Mouse (Mus musculus) ES-CJ7 (cell line): ENCODE measurements around the gene Duox2.

Experiments
- DNase-seq: peaks from one replicate; pipeline ENCODE4 v3.0.0; 2011; ENCODE audit warnings: low read depth, low spot score

Gene Duox2

DNA sequence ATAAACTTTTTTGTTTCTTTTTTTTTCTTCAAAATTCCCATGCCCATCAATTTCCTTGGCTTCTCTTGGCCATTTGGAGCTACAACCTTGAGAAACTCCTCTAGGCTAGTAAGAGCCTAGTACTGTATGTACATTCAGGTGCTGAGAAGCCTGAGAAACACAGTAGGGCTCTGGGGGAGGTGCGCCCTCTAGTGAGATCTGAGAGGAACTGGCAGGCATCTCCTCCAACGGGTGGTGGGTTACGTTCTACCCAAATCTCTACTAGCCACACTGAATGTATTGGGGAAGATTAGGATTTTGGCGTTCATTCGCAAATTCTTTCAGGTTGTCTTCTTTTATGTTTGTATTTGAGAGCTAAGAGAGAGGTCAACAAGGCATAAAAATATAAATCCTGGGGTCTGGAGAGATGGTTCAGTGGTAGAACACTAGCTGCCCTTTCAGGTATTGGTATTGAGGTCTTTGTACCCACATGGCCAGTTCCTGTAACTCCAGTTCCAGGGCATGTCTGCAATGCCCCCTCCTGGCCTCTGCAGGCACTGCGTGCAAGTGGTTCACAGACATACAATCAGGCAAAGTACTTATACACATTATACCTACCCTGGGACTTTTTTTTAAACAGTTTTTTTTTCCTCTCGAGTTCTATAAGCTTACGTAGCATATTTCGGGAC lies 4.5 kb upstream of the Duox2 start:
- DNase-seq: peak; percentile 94

DNA sequence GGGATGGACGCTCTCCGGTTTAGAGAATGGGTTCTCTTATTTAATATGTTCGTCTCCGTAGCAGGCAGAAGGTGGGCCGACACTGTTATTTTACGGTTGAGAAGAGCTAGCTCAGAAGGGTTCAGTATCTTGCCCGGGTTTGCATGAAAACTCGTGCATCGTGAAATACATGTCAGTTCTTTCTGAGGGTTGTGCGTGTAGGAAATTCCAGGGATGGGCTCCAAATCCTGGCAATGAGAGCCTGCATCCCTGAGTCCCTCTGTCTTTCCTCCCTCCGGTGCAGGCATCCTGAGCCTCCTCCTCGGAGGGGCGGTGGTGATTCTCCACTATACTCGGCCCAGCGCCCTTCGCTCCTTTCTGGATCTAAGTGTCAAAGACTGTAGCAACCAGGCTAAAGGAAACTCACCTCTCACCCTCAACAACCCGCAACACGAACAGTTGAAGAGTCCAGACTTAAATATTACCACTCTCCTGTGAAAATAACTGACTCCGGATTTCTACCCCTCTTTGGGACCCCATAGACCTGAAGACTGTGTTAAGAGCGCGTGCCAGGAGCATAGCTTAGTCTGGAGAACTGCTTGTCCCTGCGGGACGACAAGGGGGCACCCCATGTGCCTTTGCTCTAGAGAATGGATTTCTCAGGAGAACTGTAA lies 3.8 kb upstream of the Duox2 start:
- no peak for DNase-seq

DNA sequence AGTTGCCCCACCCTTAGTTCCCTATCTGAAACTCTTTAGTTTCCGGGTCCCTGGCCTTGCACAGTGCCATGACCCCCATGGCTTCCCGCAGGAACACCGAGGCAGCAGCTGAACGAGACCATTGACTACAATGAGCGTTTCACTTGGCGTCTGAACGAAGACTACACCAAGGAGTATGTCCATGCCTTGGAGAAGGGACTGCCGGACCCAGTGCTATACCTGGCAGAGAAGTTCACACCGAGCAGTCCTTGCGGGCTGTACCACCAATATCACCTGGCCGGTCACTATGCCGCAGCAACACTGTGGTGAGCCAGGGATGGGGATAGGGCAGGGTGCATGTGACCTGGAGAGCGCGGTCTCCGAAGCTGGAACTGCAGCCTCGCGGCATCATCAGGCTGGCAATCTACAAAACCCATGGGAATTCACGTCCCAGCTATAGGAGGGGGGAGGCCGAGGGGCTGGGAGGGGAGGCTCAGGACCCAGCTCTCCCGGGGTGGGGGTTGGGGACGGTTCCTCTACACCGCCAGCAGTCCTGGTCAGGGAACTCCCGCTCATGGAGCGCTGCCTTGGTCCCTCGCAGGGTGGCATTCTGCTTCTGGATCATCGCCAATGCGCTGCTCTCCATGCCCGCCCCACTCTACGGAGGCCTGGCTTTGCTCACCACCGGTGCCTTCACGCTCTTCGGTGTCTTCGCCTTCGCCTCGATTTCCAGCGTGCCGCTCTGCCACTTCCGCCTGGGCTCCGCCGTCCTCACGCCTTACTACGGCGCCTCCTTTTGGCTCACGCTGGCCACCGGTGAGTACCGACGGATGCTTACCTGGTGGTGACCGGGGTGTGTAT lies 3.1 kb upstream of the Duox2 start:
- DNase-seq: no peak

DNA sequence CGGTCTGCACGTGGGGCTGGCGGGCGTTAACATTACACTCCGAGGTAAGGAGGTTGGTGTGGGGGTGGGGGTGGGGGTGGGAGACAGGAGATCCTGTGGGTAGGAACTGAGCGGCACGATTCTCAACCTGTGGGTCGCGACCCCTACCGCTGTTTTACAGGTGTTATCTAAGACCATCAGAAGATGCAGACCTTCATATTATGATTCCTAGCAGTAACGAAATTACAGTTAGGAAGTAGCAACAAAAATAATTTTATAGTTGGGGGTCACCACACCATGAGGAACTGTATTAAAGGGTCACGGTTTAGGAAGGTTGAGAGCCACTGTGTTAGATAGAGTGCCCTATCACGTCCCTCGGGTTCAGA lies 2.4 kb upstream of the Duox2 start:
- no peak for DNase-seq

DNA sequence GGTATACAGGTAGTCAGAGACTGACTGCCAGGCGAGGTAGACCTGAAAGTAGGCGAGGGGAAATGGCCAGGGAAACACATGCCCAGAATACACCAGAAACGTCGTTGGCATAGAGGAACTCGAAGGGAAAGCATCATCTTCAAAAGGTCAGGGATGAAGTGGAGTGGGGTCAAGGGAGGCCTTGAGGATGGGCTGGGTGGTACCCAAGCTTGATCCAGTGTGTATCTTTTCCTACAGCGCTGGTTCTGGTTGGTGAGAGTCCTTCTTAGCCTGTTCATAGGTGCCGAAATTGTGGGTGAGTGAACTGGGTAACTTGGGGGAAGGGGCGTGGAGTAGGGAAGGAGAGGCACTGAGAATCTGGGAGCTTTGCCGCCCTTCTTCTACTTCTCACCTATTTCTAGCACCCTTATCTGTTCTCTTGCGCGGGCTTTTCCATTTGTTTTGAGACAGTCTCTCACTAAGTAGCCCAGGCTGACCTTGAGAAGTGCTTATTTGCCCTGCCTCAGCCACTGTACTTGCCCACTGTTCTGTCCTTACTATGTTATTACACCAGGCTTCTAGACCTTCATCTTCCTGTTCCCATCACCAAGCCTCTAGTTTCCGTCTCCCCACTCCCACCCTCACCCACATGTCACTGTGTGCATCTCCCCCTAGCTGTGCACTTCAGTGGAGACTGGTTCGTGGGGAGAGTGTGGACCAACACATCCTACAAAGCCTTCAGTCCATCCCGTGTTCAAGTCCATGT lies 1.8 kb upstream of the Duox2 start:
- no peak for DNase-seq

DNA sequence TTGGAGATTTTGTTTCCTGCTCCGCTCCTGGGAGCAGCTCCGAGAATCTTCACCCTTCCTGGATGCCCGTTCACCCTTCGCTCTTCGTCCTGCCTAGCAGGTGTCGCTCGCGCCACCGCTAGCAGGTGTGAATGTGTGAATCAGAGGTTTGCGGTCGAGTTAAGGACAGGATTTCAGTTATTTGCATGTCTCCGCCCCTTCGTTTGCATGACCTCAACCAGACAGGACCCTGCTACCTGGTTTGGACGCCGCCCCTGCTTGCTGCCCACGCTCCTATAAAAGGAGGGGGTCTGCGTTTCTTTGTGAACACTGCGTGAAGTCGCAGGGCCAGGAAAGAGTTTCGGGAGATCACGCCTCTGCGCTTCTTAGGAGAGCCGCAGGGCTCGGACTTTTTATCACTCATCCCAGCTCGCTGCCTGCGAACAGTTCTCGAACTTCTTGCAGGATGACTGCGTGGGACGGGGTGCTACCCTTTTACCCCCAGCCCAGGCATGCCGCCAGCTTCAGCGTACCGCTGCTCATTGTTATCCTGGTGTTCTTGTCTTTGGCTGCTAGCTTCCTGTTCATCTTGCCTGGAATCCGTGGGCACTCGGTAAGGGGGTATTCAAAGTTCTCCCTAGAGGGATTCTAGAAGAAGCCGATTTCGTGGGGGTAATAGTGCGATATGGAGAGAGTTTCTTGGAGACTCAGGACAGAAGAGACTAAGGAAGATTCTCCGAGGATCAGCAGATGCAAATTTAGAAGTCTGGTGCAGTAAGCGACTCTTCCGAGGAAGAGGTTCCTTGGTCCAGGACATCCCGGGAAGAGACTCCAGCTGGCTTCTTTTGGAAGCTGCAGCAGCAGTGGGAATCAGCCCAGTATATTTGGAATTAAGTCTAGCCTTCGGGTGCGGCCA lies 594 bp upstream of the Duox2 start, which contains the start of gene Duoxa2:
TSS of gene Duoxa2 (plus strand) at position 305 of the 895 bp plus-strand sequence.
- DNase-seq: peak; percentile 83

DNA sequence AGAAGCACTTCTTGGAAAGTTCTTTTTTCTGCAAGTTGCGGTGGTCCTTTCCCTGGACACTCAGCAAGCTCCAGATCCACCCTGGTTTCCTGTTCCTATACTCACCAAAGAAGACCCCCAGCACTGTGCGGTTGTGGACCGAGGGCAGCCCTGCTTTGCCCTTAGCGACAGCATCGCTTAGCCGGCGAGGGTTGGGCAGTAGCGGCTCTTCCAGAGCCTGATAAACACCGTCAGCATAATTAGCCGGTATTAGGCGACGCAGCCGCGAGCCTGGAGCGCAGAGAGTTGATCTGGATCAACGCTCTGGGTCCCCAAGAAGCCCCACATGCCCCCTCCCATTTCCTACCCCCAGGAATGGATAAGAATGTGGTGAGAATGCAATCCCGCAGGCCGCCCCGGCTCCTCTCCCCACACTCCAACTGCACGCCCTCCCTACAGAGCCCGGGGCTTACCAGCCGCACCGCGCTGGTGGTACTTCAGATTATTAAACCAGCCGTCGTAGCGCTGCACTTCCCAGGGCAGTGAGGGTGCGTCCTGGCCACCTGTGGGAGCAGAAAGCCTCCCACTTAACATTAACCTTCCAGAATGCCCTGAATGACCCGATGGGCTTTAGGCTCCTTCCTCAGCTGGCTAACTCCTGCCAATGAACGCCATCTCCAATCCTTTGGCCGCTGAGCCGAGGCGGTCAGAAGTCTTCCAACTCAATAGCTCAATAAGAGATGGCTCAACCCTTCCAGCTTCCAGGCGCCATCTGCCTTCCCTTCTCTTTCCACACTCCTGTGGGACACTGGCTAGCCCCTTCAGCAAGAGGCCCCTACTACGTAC lies 766 bp downstream of the Duox2 start:
- no peak for DNase-seq

DNA sequence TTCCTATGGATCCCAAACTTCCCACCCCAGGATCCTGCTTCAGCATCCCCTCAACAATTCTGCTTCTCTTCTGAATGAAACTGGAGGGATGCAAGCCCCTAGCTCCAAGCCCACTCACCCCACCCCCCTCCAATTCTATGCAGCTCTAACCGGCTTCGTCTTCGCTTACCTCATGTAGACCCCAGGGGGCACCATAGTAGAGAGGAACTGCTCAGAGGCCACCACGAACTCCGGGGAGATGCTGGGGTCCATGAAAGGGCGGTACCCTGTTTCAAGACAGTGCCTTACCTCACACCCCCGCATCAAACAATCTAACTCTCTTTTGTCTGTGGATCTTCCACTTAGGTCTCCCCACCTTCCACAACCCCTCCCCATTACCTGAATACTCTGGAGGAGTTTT lies 3.3 kb downstream of the Duox2 start:
- DNase-seq: no peak

DNA sequence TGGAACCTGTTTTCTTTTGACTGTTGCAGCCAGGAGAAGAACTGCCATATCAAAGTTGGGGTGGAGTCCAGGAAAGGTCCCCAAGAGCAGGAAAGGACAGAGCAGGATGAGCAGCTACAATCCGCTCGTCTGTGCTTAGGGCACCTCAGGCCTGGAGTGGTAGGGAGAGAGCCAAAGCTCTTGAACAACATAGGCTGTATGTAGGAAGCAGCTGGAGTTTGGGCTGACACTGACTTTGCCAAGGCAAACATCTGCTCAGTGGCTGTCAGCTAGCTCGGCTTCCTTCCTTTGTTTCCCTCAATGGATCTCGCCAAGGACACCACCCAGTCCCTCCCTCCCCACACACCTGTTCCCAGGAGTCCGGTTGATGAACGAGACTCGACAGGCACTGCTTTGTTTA lies 12.1 kb downstream of the Duox2 start:
- DNase-seq: no peak

DNA sequence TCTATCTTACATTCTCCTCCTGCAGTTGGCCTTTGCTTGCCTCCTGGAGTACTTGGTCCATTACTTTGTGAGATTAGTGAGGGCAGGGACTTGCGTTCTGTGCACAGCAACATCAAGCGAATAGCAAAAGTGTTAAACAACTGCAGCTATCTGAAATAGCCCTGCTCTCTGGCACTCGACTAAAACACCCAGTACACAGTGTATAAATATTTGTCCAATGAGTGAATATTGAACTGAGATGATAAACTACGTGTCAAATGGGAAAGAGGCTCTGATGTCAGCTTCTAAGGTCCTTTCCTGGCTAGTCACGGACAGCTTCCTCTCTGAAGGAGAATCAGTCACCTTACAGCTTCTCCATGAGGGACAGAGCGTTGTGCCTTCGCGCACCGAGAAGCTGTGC lies 14.2 kb downstream of the Duox2 start:
- DNase-seq: no peak

DNA sequence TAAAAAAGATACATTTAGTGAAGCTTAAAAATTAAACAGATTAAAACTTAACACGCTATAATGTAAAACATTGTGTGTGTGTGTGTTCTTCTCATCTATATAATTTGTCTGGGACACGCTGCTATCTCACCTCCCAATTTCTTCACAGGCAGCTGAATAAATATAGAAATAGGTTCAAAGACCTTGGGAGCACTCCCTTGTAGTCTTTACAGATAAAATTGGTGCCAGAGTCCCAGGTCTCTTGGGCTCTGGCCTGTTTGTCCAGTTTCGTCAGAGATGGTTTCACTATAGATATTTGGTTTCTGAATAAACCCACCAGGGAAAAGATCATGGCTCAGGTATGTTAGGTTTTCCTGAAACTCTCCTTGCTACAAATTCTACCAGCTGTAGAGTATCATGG lies 19.5 kb downstream of the Duox2 start:
- DNase-seq: no peak

DNA sequence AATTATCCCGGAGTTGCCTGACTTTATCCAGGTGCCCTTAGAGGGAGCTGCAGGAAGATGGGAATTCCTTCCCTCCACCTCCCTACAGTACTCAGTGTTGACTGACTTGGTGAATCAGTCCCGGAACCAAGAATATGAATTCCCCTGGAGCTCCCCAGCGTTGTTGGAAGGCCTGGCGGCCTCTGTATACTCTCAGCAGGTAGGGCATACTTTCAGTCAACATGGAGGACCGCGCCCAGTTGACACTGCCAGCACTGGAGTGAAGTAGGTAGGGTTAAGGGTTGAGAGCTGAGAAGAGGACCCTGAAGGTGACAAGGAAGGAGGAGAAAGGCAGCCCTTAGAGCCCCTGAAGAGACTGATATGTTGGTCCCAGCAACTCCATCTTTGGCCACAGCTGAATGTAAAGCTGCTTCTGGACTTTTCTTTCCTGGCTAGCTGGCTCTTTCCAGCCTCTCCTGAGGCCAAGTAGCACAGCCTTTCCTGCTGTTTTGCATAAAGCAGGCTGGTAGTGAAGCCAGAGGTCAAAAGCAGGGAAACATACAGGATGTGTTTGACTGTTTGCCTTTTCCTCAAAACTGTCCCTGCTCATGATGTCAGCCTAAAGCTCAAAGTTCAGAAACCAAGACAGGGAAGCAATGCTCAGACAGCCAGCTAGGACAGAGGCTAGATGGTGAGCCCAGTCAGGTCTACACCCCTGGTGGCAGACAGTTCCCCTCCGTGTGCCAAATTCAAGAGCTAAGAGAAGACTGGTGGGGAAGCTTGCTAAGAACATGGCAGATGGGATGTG lies 31.6 kb downstream of the Duox2 start:
- no peak for DNase-seq

DNA sequence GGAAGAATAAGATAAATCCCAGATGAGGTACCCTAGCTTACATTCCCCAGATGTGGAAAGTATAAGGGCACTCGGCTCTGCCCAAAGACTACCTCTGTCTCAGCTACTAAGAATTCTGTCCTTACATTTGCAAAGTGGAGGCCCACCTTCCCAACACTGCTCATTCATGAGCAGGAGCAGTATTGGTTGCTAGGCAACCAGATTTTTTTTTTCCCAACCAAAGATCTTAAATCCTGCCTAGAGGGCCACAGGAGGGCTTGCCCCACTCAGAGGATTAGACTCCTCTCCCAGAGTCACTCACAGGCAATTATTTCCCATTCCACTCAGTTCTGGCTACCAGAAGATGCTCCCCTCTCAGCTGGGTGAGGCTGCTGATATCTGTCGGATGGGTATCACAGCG lies 33.6 kb downstream of the Duox2 start:
- DNase-seq: peak; percentile 20

DNA sequence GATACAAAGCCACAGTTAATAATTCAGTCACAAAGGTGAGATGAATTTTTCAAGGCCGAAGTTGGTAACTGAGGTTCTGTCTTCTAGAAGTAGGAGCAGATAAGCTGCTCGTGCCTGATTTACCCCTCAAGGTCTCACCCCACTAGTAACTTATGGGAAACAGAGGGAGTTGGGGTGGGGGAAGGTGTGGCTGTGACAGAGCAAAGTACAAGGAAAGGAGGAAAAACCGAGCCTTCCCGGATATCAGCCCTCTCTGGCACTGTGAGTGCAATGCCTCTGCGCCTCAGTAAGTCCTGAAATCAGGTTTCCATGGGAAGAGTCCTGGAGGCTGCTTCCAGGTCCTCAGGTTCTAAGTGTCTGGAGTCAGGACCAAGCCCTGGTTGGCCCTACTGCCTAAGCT lies 37.5 kb downstream of the Duox2 start:
- DNase-seq: no peak

DNA sequence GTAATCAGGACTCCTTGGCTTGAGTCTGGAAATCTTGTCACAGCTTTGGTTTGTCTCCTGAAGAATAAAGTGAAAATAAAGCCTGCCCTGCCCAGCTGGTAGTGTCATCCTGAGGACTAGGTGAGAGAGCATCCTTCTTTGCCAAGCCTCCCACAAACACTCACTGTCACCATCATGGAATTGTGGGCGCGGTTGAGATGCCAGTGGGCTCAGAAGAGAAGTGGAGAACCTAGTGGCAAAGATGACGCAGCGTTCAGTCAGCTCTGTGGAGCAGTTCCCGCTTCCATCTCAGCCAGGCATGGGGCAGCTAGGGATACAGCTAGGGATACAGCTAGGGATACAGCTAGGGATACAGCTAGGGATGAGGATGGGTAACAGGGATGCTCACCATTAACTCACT lies 42.3 kb downstream of the Duox2 start:
- no peak for DNase-seq

DNA sequence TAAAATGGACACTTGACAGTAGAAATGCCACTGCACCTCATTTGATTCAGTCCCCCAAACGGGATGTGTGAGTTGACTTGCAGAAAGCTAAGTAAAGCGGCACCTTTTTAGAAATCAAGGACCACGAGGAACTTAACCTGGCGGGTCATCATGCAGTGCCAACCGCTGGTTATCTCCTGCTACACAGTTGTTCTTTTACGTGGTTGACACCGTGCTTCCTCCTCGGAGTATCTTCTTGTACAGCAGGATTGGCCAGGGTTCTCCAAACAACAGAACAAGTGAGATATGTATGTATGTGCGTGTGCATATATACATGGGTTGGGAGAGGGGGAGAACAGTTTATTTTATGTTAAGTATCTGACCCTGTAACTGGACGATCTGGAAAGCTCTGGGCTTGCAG lies 50.5 kb downstream of the Duox2 start:
- DNase-seq: no peak

DNA sequence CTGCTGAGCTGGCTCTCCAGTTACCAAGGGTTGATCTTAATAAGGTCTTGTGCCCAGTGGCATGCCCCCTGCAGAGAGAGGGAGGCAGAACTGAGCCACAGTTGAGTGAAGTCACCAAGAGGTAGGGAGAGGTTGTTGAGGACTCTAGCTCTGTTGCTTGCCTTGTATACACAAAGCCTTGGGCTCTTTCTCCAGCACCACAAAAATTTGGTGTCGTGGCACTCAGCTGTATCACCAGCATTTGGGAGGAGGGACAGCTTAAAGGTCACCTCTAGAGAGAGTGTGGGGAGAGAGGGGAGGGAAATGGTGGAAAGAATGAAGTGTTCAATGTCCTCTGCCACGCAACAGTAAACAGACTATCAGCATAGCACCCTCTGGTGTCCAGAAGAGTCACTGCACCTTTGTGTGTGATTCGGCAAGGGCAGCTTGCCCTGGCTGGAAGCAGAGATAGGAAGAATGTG lies 54.5 kb downstream of the Duox2 start:
- DNase-seq: peak; percentile 85

DNA sequence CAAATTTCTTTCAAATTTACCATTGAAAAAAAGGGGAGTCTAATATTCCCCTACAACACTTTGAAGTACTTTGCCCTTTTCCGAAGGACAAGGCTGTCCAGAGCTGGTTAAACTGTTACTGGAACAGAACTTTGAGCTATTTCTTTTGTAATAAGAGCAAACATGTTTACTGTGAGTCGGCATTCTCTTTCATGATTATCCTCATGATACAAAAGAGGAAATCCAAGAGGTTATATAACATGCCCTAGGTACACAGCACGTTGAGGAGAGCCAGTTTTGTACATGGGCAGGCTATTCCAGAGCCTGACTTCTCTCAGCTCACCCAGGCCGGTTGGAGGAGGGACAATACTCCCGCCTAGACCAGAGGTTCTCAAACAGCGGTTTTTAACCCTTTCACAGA lies 56.3 kb downstream of the Duox2 start:
- DNase-seq: no peak

DNA sequence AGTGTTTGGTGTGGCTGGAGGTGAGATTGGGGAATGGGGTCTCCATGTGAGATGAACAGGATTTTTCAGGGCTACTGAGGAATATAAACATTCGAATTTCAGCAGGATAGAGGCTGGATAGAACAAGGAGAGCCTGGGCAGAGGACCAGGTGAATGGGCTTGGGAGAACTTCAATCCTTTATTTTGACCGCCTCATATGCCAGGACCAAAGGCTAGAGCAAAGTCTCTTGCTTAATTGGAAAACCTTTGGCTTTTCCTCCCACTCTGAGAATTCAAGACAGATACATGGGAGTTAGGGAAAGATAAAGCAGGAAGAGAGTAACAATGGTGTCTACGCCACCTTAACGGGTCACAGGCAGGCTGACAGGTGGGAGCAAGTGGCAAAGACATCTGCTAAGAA lies 57.0 kb downstream of the Duox2 start:
- no peak for DNase-seq
